In the genomic region with DNA sequence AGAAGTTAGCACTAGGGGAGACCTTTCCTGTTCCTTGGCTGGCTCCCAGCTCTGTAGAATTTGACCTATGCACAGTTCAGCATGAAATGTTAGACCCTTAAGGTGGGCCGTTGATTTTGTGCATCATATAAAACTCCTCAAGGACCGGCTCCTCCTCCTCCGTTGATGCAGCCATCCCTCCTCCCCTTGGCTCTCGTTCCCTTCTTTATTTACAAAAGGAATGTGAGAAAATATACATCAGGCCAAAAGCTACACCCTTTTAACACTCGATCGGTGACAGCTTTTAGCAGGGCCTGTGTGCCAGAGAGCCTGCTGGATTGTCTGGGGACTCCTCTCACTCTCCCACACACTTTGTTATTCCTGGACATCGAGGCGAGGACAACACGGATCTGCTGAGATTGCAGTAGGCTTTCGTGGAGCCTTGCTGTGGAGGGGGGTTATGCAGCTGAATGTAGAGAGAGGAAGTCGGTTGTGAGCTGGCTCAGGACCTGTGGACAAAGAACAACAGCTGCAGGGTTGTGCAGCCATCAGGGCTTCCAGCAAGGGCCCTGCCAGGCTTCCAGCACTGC, we compare ENCODE assay signal across 9 mouse cellular contexts. TPM values are rescaled to one million over a fixed set of nuclear protein-coding genes. Genes with fewer than 3 reads are reported as not detected.
DNase-seq lines count a peak whose midpoint lies in the region; ATAC-seq lines count a peak whose summit lies in the region.
"Had no signal": no experiment of that assay in that cellular context is flagged by ENCODE, and none has a peak within 500 bp of the region (broad histone marks: within the 10 kb centered on the region; RNA-seq: fewer than 3 reads in every experiment).

No protein-coding gene starts in this region.

- H3K36me3 ChIP-seq in embryonic facial prominence, embryonic 10.5 days (replicated peaks), result peaks cover 78% of the 10 kb centered on the region
- H3K36me3 ChIP-seq in forebrain, embryonic 14.5 days (ENCODE audit: control insufficient read depth, insufficient read depth, low read length), result peaks cover 54% of the 10 kb centered on the region

- no peak overlapping the region for H3K4me2 ChIP-seq in forebrain, embryonic 14.5 days (ENCODE audit: low read length)

- H3K27me3 ChIP-seq in embryonic facial prominence, embryonic 10.5 days (replicated peaks; ENCODE audit: low read depth, poor library complexity, severe bottlenecking), result no peaks in the 10 kb centered on the region
- no peaks in the 10 kb centered on the region for H3K27me3 ChIP-seq in forebrain, embryonic 14.5 days (replicated peaks; ENCODE audit: control insufficient read depth, insufficient read depth, low read length)

- no peaks in the 10 kb centered on the region for H3K9me3 ChIP-seq in embryonic facial prominence, embryonic 10.5 days
- no peaks in the 10 kb centered on the region for H3K9me3 ChIP-seq in forebrain, embryonic 14.5 days (replicated peaks; ENCODE audit: control insufficient read depth, low read length)

- ATAC-seq in forebrain, embryonic 14.5 days, result no peak
- 0 out of 2 replicates have a peak, but pooled peaks have one; percentile 23 for ATAC-seq in megakaryocyte progenitor cell, adult 5-6 weeks (replicated peaks; ENCODE audit: poor library complexity)
- ATAC-seq in megakaryocyte, adult 5-6 weeks (ENCODE audit: poor library complexity, severe bottlenecking), result no peak

- H3K4me3 ChIP-seq in embryonic facial prominence, embryonic 10.5 days, result no peak overlapping the region
- H3K4me3 ChIP-seq in forebrain, embryonic 14.5 days (ENCODE audit: low read depth, low read length), result no peak overlapping the region

- 65% methylated on average over 11 of the region's 11 CpGs for WGBS in embryonic facial prominence, embryonic 10.5 days
- 73% methylated on average over 11 of the region's 11 CpGs for WGBS in forebrain, embryonic 14.5 days
- WGBS in large intestine, adult 2 months, result 10% methylated on average over 11 of the region's 11 CpGs

- no peak overlapping the region for H3K9ac ChIP-seq in forebrain, embryonic 14.5 days (ENCODE audit: low read length)

- H3K27ac ChIP-seq in embryonic facial prominence, embryonic 10.5 days (replicated peaks), result peak overlapping the region; percentile 11; the same call in 1 of the 2 replicates
- H3K27ac ChIP-seq in forebrain, embryonic 14.5 days (ENCODE audit: low read depth, low read length), result peak overlapping the region; percentile 14; the same call in 1 of the 2 replicates

- 0 out of 2 replicates have a peak, but pooled peaks cover 14% of the 10 kb centered on the region for H3K4me1 ChIP-seq in embryonic facial prominence, embryonic 10.5 days
- H3K4me1 ChIP-seq in forebrain, embryonic 14.5 days (ENCODE audit: control insufficient read depth, insufficient read depth, low read length), result no peaks in the 10 kb centered on the region

- intact Hi-C loops in heart, postnatal 14 days (cut with DNase I), result no loop called here

- DNase-seq in embryonic facial prominence, embryonic 10.5 days (ENCODE audit: low spot score), result no peak
- peak; percentile 17 for DNase-seq in forebrain, embryonic 14.5 days (ENCODE audit: low spot score)
- DNase-seq in heart, postnatal 14 days, result peak; percentile 37 to 54
- peak; percentile 37 for DNase-seq in large intestine, adult 2 months (ENCODE audit: low read depth, low spot score)
- no peak for DNase-seq in spleen, postnatal 10 days (ENCODE audit: low spot score in 2 of 2)
- DNase-seq in adrenal gland, postnatal 4 days (ENCODE audit: low spot score in 2 of 2), result no peak

RNA-seq across cellular contexts. Expression of gene Gm45521, which starts 56.5 kb away (rescaled TPM):
- 0.48 TPM in 1 of 2 replicates, not detected in the other for polyA plus RNA-seq in embryonic facial prominence, embryonic 10.5 days (2016; fragmentation: Nextera tagmentation; extraction: Ambion mirVana)
- 0.28 TPM in 1 of 2 replicates, not detected in the other for polyA plus RNA-seq in forebrain, embryonic 14.5 days (2014; fragmentation: Nextera tagmentation; extraction: Ambion mirVana)
- not detected for total RNA-seq in heart, postnatal 14 days (2021)
- not detected in 2 replicates for polyA plus RNA-seq in large intestine, adult 2 months (2012; rRNA removed)
- not detected in 2 replicates for total RNA-seq in megakaryocyte progenitor cell, adult 5-6 weeks (2015)
- not detected in 2 replicates for total RNA-seq in megakaryocyte progenitor cell, adult 5-6 weeks (2017)
- not detected in 2 replicates for total RNA-seq in megakaryocyte, adult 5-6 weeks (2015)
- not detected in 2 replicates for total RNA-seq in megakaryocyte, adult 5-6 weeks (2017)
- total RNA-seq in adrenal gland, postnatal 4 days (2021), result not detected
- total RNA-seq: layer of hippocampus, postnatal 14 days had no signal

Comparison
In these comparisons a context has a peak if more than half of its experiments do, and no peak if none do; other contexts are left out.
1. DNase-seq: peak in forebrain, embryonic 14.5 days (single experiment), heart, postnatal 14 days (2 of 2) and large intestine, adult 2 months (single experiment); none in embryonic facial prominence, embryonic 10.5 days (single experiment), spleen, postnatal 10 days (0 of 2) and adrenal gland, postnatal 4 days (0 of 2).